Mouse (Mus musculus) thymus, adult 2 months (tissue): Measurements from ENCODE around the gene Emg1.

Experiments used
- CTCF ChIP-seq: fragments of 200-500 bp; IDR thresholded peaks from 2 replicates; pipeline ENCODE4 v1.5.1; 2012; ENCODE audit warnings: mild to moderate bottlenecking, control low read depth, low read length, moderate library complexity, borderline replicate concordance; ENCODE audit not compliant: control insufficient read depth, poor library complexity, insufficient read depth; ENCODE audit errors: extremely low read depth
- POLR2A ChIP-seq: fragments of 200-500 bp; IDR thresholded peaks from 2 replicates; pipeline ENCODE4 v1.6.1; 2012; ENCODE audit warnings: mild to moderate bottlenecking, low read length, control low read depth, moderate library complexity; ENCODE audit not compliant: control insufficient read depth, poor library complexity, insufficient read depth; ENCODE audit errors: extremely low read depth

DNA sequence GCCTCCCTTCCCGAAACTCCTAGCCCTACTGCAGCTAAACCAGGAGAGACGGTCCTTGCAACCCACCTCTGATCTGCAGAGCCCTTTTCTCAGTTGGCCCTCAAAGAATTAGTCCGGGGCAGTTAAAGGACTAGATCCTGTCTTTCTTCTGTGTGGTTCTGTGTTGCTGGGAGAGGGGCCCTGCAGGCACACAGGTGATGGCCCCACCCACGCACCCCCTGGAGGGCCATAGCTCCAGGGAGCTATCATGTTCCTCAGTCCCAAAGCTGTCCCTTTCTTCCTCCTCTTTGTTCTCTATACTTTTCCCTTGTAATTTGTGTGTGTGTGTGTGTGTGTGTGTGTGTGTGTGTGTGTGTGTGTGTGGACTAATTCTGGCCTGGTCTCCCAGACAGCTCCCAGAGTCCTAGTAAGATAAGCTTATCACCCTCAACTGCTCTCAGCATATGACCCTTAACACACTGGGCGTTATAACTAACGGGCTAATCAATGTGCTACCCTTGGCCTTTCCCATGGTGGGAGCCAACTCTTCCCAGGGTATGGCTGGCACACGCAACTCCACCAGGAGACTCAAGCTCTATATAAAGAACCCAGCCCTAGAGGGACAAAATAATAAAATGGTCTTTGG, 7.5 kb upstream of the Emg1 start:
- TF ChIP-seq CTCF (no peak), POLR2A (no peak)
